Mouse (Mus musculus): ENCODE results near the gene Incenp.
"Not testable (repeated sequence)": the region's sequence is repeated elsewhere in the genome, so short reads cannot be mapped to it uniquely, and the experiment has no call there.

Incenp gene

GRCm38 (mm10) chr19:9920835-9921784 lies 21.8 kb upstream of the Incenp start:
- in situ Hi-C loops (cut with MboI, MseI), result loop anchor here (25.0 kb wide), 1 partner anchor 266 kb away; the partner anchor contains the start of gene Fads1

GRCm38 (mm10) chr19:9918176-9918861 lies 19.0 kb upstream of the Incenp start:
- in situ Hi-C loops (cut with MboI, MseI), result loop anchor here (25.0 kb wide), 1 partner anchor 269 kb away; the partner anchor contains the start of gene Fads1

- in situ Hi-C loops (cut with MboI, MseI), result loop anchor here (25.0 kb wide), 1 partner anchor 270 kb away; the partner anchor contains the start of gene Fads1
Measured at GRCm38 (mm10) chr19:9917727-9918126, 18.4 kb upstream of the Incenp start.

DNA sequence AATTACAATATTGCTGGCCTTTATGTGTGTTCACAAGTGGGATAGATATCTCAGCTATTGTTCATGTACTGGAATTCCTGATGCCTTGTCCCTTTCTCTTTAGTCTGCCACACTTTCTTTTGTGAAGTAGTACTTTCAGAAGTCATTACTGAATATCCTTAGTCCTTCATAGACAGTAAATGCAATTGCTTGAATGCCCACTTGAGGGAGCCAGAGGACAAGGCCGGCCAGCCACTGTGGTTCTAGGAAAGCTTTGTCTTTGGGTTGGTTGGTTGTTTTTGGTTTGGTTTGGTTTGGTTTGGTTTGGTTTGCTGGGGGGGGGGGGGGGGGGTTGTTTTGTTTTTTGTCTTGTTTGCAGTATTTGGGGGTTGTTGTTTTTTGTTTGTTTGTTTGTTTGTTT lies 16.6 kb upstream of the Incenp start:
- in situ Hi-C loops (cut with MboI, MseI), result loop anchor here (25.0 kb wide), 1 partner anchor 271 kb away; the partner anchor contains the start of gene Fads1

GRCm38 (mm10) chr19:9914346-9914745 lies 15.0 kb upstream of the Incenp start:
- in situ Hi-C loops (cut with MboI, MseI), result loop anchor here (5.0 to 25.0 kb wide), 3 partner anchors 78 to 273 kb away; partner anchors contain the start of gene Fads1

DNA sequence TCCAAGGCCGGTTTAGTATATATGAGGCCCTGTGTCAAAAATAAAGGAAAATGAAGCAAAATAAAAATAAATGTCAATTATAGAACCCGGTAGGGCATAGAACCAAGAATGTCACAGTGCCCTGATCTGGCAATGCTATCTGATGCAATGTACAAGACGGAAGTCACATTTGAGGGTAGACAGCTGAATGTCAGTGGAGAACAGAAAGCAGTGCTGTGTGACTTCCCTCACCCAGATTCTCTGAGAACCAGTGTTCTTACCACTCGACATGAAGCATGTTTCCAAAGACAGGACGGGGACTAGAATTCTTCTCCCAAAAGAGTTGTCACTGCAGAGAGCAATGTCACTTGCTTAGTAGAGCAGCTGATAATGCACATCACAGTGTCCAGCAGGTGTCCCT lies 14.4 kb upstream of the Incenp start:
- in situ Hi-C loops (cut with MboI, MseI), result loop anchor here (5.0 to 25.0 kb wide), 3 partner anchors 79 to 274 kb away; partner anchors contain the start of gene Fads1

DNA sequence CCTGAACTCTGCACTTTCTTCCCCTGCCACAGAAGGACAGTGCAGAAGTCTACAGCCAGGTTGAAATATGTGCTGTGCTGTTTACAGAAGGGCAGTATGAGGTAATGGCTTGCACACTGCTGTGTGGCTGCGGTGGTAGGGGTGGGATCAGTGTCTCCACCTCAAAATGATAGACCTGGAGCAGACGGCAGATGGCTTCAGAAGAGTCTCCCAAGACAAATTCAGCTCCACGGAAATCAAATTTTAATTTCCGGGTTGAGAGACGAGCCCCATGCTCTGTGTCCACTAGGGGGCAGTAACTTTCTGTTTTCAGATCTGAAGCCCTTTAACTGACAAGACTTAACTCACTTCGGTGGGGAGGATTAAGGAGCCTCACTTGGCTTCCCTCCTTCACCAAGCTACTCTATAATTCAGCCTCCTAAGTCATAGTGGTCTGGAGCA lies 12.0 kb upstream of the Incenp start:
- in situ Hi-C loops (cut with MboI, MseI), result loop anchor here (5.0 to 25.0 kb wide), 3 partner anchors 81 to 276 kb away; partner anchors contain the start of gene Fads1

DNA sequence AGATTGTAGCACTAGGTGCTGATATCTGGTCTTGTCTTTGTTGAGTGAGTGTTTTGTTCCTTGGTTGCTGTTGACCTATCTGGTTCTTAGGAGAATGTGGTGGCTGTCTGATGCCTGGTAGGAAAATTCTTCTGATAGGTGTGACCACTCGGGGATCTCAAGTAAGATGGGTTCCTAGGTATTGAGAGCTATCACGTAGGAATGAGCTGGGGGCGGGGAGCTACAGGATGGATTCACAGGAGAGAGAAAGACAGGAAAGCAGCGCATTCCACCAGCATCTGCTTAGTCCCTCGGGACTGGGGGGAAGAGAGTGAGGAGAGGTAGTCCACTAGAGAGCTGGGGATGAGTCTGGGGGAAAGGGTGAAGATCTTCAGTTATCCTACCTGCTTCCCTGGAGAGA lies 10.0 kb upstream of the Incenp start:
- in situ Hi-C loops (cut with MboI, MseI), result loop anchor here (25.0 kb wide), 1 partner anchor 278 kb away; the partner anchor contains the start of gene Fads1

DNA sequence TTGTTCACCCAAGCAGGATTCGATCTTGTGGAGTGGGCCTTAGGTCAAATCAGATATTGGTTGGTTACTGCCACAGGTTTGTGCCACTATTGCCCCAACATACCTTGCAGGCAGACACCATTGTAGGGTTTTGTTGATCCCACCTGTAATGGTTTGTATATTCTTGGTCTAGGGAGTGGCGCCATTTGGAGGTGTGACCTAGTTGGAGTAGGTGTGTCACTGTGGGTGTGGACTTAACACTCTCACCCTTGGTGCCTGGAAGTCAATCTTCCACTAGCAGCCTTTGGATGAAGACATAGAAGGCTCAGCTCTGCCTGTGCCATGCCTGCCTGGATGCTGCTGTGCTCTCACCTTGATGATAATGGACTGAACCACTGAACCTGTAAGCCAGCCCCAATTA lies 1.3 kb upstream of the Incenp start:
- in situ Hi-C loops (cut with MboI, MseI), result loop anchor here (25.0 kb wide), 1 partner anchor 287 kb away; the partner anchor contains the start of gene Fads1

- in situ Hi-C loops (cut with MboI, MseI), result loop anchor here (25.0 kb wide), 2 partner anchors 288 to 1062 kb away; partner anchors contain the start of genes AC129217.1, Bscl2, Fads1 and Gng3
Measured at GRCm38 (mm10) chr19:9899780-9900146, 412 bp upstream of the Incenp start.

- in situ Hi-C loops (cut with MboI, MseI), result loop anchor here (25.0 kb wide), 1 partner anchor 1061 kb away; the partner anchor contains the start of genes AC129217.1, Bscl2 and Gng3
Measured at GRCm38 (mm10) chr19:9898339-9899066, 848 bp downstream of the Incenp start.

GRCm38 (mm10) chr19:9896067-9896466 lies 3.3 kb downstream of the Incenp start:
- in situ Hi-C loops (cut with MboI, MseI), result loop anchor here (25.0 kb wide), 1 partner anchor 1059 kb away; the partner anchor contains the start of genes AC129217.1, Bscl2 and Gng3

DNA sequence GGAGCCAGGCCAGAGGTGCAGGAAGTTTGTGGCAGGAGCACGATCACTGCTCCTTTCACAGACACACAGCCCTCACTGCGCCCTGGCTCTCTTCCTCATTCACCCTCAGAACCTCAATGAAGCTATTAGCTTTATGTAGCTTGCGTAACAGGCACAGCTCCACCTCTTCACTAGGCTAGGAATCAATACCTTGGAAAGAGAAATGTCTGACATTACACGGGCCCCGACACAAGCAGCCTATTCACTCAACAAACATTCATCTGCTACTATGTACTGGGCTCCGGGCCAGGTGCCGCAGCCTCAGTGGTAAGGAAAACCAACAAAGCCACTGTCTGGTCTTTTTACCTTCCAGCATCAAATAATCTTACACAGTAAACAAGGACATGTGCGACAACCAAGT lies 12.6 kb downstream of the Incenp start:
- in situ Hi-C loops (cut with MboI, MseI), result loop anchor here (25.0 kb wide), 1 partner anchor 1049 kb away; the partner anchor contains the start of genes AC129217.1, Bscl2 and Gng3

DNA sequence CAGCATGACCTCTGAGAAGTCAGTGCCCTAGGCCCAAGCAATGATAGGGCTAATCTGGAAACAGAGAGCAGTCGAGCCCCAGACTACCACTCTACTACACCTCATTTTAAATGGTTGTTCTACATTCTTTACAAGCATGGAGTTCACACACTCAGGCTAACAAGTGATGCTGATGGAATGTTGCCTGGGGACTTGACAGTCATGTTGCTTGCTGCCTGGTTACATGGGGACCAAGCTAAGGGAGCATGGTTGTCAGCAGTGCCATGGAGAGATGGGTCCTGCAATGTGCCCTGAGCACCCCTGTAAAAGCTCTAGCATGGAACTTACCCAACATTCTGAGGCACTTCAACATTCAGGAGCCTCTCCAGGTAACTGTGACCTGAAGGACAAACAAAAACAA lies 13.0 kb downstream of the Incenp start:
- in situ Hi-C loops (cut with MboI, MseI), result loop anchor here (25.0 kb wide), 1 partner anchor 1049 kb away; the partner anchor contains the start of genes AC129217.1, Bscl2 and Gng3

DNA sequence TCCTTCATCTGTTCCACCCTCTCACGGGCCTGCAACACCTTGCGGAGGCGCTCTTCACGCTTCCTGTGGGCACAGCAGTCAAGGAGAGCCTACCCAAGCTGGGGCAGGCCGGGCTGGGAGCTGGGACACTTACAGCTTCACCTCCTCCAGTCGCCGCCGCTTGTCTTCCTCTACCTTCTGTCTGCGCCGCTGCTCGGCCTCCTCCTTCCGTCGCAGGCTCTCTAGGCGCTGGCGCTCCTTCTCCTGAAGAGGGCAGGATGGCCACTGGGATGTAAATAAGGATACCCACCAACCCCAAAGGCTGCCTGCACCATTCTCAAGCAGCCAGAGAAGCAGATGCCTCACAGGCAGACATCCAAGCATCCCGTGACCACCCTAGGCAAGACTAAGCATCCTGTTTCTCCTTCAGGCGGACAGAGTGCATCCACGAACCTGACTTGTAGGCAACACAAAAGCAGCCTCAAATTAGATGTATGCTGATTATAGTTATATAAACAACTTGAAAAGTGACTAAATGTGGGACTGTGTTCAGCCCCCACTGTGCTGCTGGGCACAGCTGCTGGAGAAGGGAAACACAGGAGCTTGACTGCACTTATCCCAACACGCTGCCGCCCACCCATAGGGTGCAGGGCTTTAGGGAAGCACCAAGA lies 21.0 kb downstream of the Incenp start:
- in situ Hi-C loops (cut with MboI, MseI), result loop anchor here (5.0 to 25.0 kb wide), 2 partner anchors 49 to 1041 kb away; partner anchors contain the start of genes AC129217.1, Bscl2 and Gng3

- in situ Hi-C loops (cut with MboI, MseI), result no loop called here
Measured at GRCm38 (mm10) chr19:9865466-9865865, 33.9 kb downstream of the Incenp start.

GRCm38 (mm10) chr19:9864856-9865255 lies 34.5 kb downstream of the Incenp start:
- in situ Hi-C loops (cut with MboI, MseI), result no loop called here

- in situ Hi-C loops (cut with MboI, MseI), result not testable (repeated sequence)
Measured at GRCm38 (mm10) chr19:9860821-9861220, 38.5 kb downstream of the Incenp start.

DNA sequence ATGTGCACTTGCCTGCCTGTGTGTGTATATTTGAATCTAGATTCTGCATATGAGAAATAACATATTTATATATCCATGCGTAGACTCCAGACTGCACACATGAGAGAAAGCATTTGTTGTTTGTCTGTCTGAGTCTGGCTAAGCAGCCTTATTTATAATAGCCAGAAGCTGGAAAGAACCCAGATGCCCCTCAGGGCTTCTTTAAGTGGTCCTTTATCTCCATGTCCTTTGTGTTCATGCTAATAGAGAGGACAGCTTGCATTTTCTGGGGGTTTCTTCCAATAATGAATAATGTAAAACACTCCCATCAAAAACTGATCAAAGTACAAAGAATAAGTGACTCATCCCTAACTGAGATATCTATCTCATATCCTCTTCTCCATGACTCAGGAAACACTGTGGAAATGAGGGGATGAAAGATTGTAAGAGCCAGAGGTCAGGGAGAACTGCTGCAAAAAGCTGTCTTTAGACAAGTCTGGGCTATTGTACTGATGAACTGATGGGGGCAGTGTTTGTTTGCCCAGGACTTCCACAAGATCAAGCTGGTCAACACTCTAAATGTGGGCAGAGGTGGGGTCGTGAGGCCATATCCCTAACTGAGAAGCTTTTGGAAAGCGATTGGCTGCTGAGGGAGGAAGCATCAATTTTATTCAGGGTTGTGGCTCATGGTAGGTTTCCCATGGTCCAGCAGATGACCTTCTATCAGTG lies 49.8 kb downstream of the Incenp start:
- in situ Hi-C loops (cut with MboI, MseI), result not testable (repeated sequence)
